Mouse (Mus musculus) MEL (cell line): ENCODE data around the gene Dapp1. TPM values are rescaled to one million over a fixed set of nuclear protein-coding genes. Genes with fewer than 3 reads are reported as not detected.

Experiments
- DNase-seq: peaks from one replicate; pipeline ENCODE4 v3.0.0; 2011; ENCODE audit warnings: low read depth, low spot score
- H3K27ac ChIP-seq: 2 replicates; pipeline ENCODE4 v1.5.1; 2012; ENCODE audit warnings: low read depth, mild to moderate bottlenecking, control low read depth, low read length, moderate library complexity; ENCODE audit not compliant: control insufficient read depth
- H3K27me3 ChIP-seq, 2 experiments: fragments of 150-350 bp in 1 of 2; sonication (generic) in 1 of 2; 2 replicates each; pipeline ENCODE4 v1.6.1; 2012; ENCODE audit warnings: low read length in 2 of 2, mild to moderate bottlenecking in 2 of 2, improper control_type of control experiment in 1 of 2, moderate library complexity in 1 of 2; ENCODE audit not compliant: insufficient read depth in 2 of 2, control insufficient read depth in 1 of 2
- H3K36me3 ChIP-seq, 2 experiments: 2 replicates each; pipeline ENCODE4 v1.6.1; 2012 to 2014; ENCODE audit warnings: low read length in 2 of 2, improper control_type of control experiment in 1 of 2, inconsistent platforms in 1 of 2, mild to moderate bottlenecking in 1 of 2; ENCODE audit not compliant: insufficient read depth in 2 of 2, control insufficient read depth in 1 of 2
- H3K4me1 ChIP-seq, 2 experiments: fragments of 150-350 bp in 1 of 2; sonication (generic) in 1 of 2; 2 replicates each; pipeline ENCODE4 v1.6.1; 2012; ENCODE audit warnings: low read length in 2 of 2, improper control_type of control experiment in 1 of 2, mild to moderate bottlenecking in 1 of 2; ENCODE audit not compliant: insufficient read depth in 2 of 2, control insufficient read depth in 1 of 2
- H3K4me3 ChIP-seq, 2 experiments: fragments of 150-350 bp in 1 of 2; sonication (generic) in 1 of 2; 2 replicates each; pipeline ENCODE4 v1.5.1; 2012; ENCODE audit warnings: low read depth in 2 of 2, low read length in 2 of 2, mild to moderate bottlenecking in 2 of 2, moderate library complexity in 2 of 2, control low read depth in 1 of 2, improper control_type of control experiment in 1 of 2; ENCODE audit not compliant: control insufficient read depth in 1 of 2, insufficient read depth in 1 of 2
- H3K79me2 ChIP-seq: 2 replicates; pipeline ENCODE4 v1.6.1; 2012; ENCODE audit warnings: mild to moderate bottlenecking, low read length, moderate library complexity; ENCODE audit not compliant: control insufficient read depth, poor library complexity, insufficient read depth
- H3K9ac ChIP-seq: 2 replicates; pipeline ENCODE4 v1.6.1; 2012; ENCODE audit warnings: low read depth, mild to moderate bottlenecking, control low read depth, low read length, moderate library complexity; ENCODE audit not compliant: control insufficient read depth, poor library complexity, severe bottlenecking
- H3K9me3 ChIP-seq: fragments of 150-350 bp; sonication (generic); replicated peaks from 2 replicates; pipeline ENCODE4 v1.6.1; 2012; ENCODE audit warnings: mild to moderate bottlenecking, low read length, improper control_type of control experiment, moderate library complexity; ENCODE audit not compliant: insufficient read depth
- CTCF ChIP-seq, 3 experiments: IDR thresholded peaks in 2 of 3; conservative IDR thresholded peaks in 1 of 3; 2 replicates each; pipeline ENCODE4 v1.5.1; 2011 to 2012; ENCODE audit warnings: low read length in 3 of 3, low read depth in 2 of 3, mild to moderate bottlenecking in 2 of 3, improper control_type of control experiment in 1 of 3, inconsistent platforms in 1 of 3, mixed read lengths in 1 of 3, moderate library complexity in 1 of 3; ENCODE audit not compliant: control insufficient read depth in 1 of 3, insufficient read depth in 1 of 3, poor library complexity in 1 of 3, severe bottlenecking in 1 of 3
- E2F4 ChIP-seq: IDR thresholded peaks from 2 replicates; pipeline ENCODE4 v1.6.1; 2011; ENCODE audit warnings: low read depth, low read length, improper control_type of control experiment, borderline replicate concordance
- EP300 ChIP-seq, 2 experiments: IDR thresholded peaks; 2 replicates each; pipeline ENCODE4 v1.6.1; 2011; ENCODE audit warnings: improper control_type of control experiment in 2 of 2, low read length in 2 of 2, low read depth in 1 of 2, mild to moderate bottlenecking in 1 of 2
- GATA1 ChIP-seq: IDR thresholded peaks from 2 replicates; pipeline ENCODE4 v1.6.1; 2011; ENCODE audit warnings: low read depth, low read length, improper control_type of control experiment
- KAT2A ChIP-seq: conservative IDR thresholded peaks from 2 replicates; pipeline ENCODE4 v1.6.1; 2012; ENCODE audit warnings: low read depth, low read length, improper control_type of control experiment, inconsistent platforms
- MAFK ChIP-seq: IDR thresholded peaks from 2 replicates; pipeline ENCODE4 v1.6.1; 2011; ENCODE audit warnings: low read depth, mild to moderate bottlenecking, low read length, improper control_type of control experiment, borderline replicate concordance
- NRF1 ChIP-seq: IDR thresholded peaks from 2 replicates; pipeline ENCODE4 v1.6.1; 2014; ENCODE audit warnings: low read depth, mild to moderate bottlenecking, inconsistent platforms, low read length, improper control_type of control experiment, moderate library complexity; ENCODE audit not compliant: poor library complexity, insufficient read depth, severe bottlenecking
- POLR2AphosphoS2 ChIP-seq: IDR thresholded peaks from 2 replicates; pipeline ENCODE4 v1.6.1; 2011; ENCODE audit warnings: low read length, improper control_type of control experiment
- SIN3A ChIP-seq: IDR thresholded peaks from 2 replicates; pipeline ENCODE4 v1.6.1; 2012; ENCODE audit warnings: low read length, improper control_type of control experiment, inconsistent platforms
- SMC3 ChIP-seq: IDR thresholded peaks from 2 replicates; pipeline ENCODE4 v1.6.1; 2011; ENCODE audit warnings: low read depth, low read length, improper control_type of control experiment
- TAL1 ChIP-seq: IDR thresholded peaks from 2 replicates; pipeline ENCODE4 v1.6.1; 2012; ENCODE audit warnings: mild to moderate bottlenecking, inconsistent platforms, low read length, moderate library complexity, mixed read lengths
- TCF12 ChIP-seq: IDR thresholded peaks from 2 replicates; pipeline ENCODE4 v1.6.1; 2014; ENCODE audit warnings: low read depth, mild to moderate bottlenecking, inconsistent platforms, low read length, improper control_type of control experiment, moderate library complexity
- USF1 ChIP-seq: IDR thresholded peaks from 2 replicates; pipeline ENCODE4 v1.6.1; 2014; ENCODE audit warnings: low read depth, mild to moderate bottlenecking, inconsistent platforms, low read length, improper control_type of control experiment, moderate library complexity
- USF2 ChIP-seq, 2 experiments: IDR thresholded peaks; 2 replicates each; pipeline ENCODE4 v1.6.1; 2011 to 2012; ENCODE audit warnings: improper control_type of control experiment in 2 of 2, low read length in 2 of 2, borderline replicate concordance in 1 of 2, inconsistent platforms in 1 of 2, low read depth in 1 of 2, mild to moderate bottlenecking in 1 of 2; ENCODE audit not compliant: insufficient read depth in 1 of 2
- ZC3H11A ChIP-seq: IDR thresholded peaks from 2 replicates; pipeline ENCODE4 v1.6.1; 2012; ENCODE audit warnings: low read depth, mild to moderate bottlenecking, inconsistent platforms, low read length, improper control_type of control experiment
- polyA plus RNA-seq, 2 experiments: library from polyadenylated mRNA; stranded (reverse) in 1 of 2; unstranded in 1 of 2; fragments of >175 nt in 1 of 2; fragments of >200 nt in 1 of 2; gene quantifications; 2 replicates each; pipeline versions ENCODE4 v1.2.1 to v1.2.4; 2012; ENCODE audit warnings: low replicate concordance in 2 of 2, low read depth in 1 of 2; ENCODE audit not compliant: insufficient read length in 2 of 2, insufficient read depth in 1 of 2, missing spikeins in 1 of 2
- total RNA-seq: library from RNA; depleted of rRNA; stranded (reverse); fragments of 300-350 nt; gene quantifications from 2 replicates; pipeline ENCODE4 v1.2.3, GENCODE M21; 2012

The Dapp1 gene
- total and polyA plus RNA-seq, 3 experiments = 45.7 to 91.5 (median 67.3) TPM

GRCm38 (mm10) chr3:137919398-137919797 is 61.9 kb downstream of the Dapp1 start:
- peaks cover 5 to 8% of the 10 kb centered on the region in 2 experiments for H3K4me1 ChIP-seq
- no peak for DNase-seq
- H3K27me3 ChIP-seq = no peaks in the 10 kb centered on the region
- H3K27ac ChIP-seq = 0 out of 2 replicates have a peak overlapping the region, but pooled peaks have one; percentile 66
- peaks cover 11 to 23% of the 10 kb centered on the region in 2 experiments for H3K36me3 ChIP-seq
- H3K4me3 ChIP-seq = peak overlapping the region; percentile 76 to 95
- no peaks in the 10 kb centered on the region for H3K9me3 ChIP-seq
- peak overlapping the region; percentile 76 for H3K9ac ChIP-seq
- peaks cover 17% of the 10 kb centered on the region for H3K79me2 ChIP-seq
- TF ChIP-seq SMC3 (no peak), E2F4 (no peak), MAFK (no peak), NRF1 (no peak), POLR2AphosphoS2 (no peak), TCF12 (no peak), SIN3A (no peak), CTCF (IDR thresholded peaks at IDR 0.05 in 2 of 3, conservative IDR thresholded peaks at IDR 0.05 in 1 of 3; ENCODE audit: control insufficient read depth in 1 of 3, insufficient read depth in 1 of 3, low read depth in 2 of 3, low read length in 3 of 3, poor library complexity in 1 of 3, severe bottlenecking in 1 of 3) (no peak), TAL1 (no peak), GATA1 (no peak), USF1 (no peak), USF2 (IDR thresholded peaks at IDR 0.05; ENCODE audit: borderline replicate concordance in 1 of 2, insufficient read depth in 1 of 2, low read depth in 1 of 2, low read length in 2 of 2) (no peak), KAT2A (no peak)

- DNase-seq = peak; percentile 60
- peak overlapping the region; percentile 66 for H3K27ac ChIP-seq
Observed at GRCm38 (mm10) chr3:137918932-137919311, 62.4 kb downstream of the Dapp1 start.

More at GRCm38 (mm10) chr3:137918932-137919311, 62.4 kb downstream of the Dapp1 start:
- peak overlapping the region; percentile 76 for H3K9ac ChIP-seq
- TF ChIP-seq EP300 (IDR thresholded peaks at IDR 0.05; ENCODE audit: low read depth in 1 of 2, low read length in 2 of 2) (no peak), E2F4 (no peak), ZC3H11A (no peak)
- H3K9me3 ChIP-seq = no peaks in the 10 kb centered on the region
- peaks cover 8 to 23% of the 10 kb centered on the region in 2 experiments for H3K36me3 ChIP-seq
- no peaks in the 10 kb centered on the region for H3K27me3 ChIP-seq
- peak overlapping the region; percentile 76 to 95 for H3K4me3 ChIP-seq
- H3K4me1 ChIP-seq = peaks cover 5 to 8% of the 10 kb centered on the region in 2 experiments
- H3K79me2 ChIP-seq = peaks cover 17% of the 10 kb centered on the region
